Mouse (Mus musculus) MEL (cell line): ENCODE results near the gene Slc1a1.

Experiments
- BHLHE40 ChIP-seq: IDR thresholded peaks from 2 replicates; pipeline ENCODE4 v1.6.1; 2012; ENCODE audit warnings: low read depth, mild to moderate bottlenecking, inconsistent platforms, low read length, improper control_type of control experiment, borderline replicate concordance
- CTCF ChIP-seq, 3 experiments: IDR thresholded peaks in 2 of 3; conservative IDR thresholded peaks in 1 of 3; 2 replicates each; pipeline ENCODE4 v1.5.1; 2011 to 2012; ENCODE audit warnings: low read length in 3 of 3, low read depth in 2 of 3, mild to moderate bottlenecking in 2 of 3, improper control_type of control experiment in 1 of 3, inconsistent platforms in 1 of 3, mixed read lengths in 1 of 3, moderate library complexity in 1 of 3; ENCODE audit not compliant: control insufficient read depth in 1 of 3, insufficient read depth in 1 of 3, poor library complexity in 1 of 3, severe bottlenecking in 1 of 3
- EP300 ChIP-seq, 2 experiments: IDR thresholded peaks; 2 replicates each; pipeline ENCODE4 v1.6.1; 2011; ENCODE audit warnings: improper control_type of control experiment in 2 of 2, low read length in 2 of 2, low read depth in 1 of 2, mild to moderate bottlenecking in 1 of 2
- GATA1 ChIP-seq: IDR thresholded peaks from 2 replicates; pipeline ENCODE4 v1.6.1; 2011; ENCODE audit warnings: low read depth, low read length, improper control_type of control experiment
- MXI1 ChIP-seq: IDR thresholded peaks from 2 replicates; pipeline ENCODE4 v1.6.1; 2011; ENCODE audit warnings: mild to moderate bottlenecking, low read depth, low read length, improper control_type of control experiment
- NRF1 ChIP-seq: IDR thresholded peaks from 2 replicates; pipeline ENCODE4 v1.6.1; 2014; ENCODE audit warnings: low read depth, mild to moderate bottlenecking, inconsistent platforms, low read length, improper control_type of control experiment, moderate library complexity; ENCODE audit not compliant: poor library complexity, insufficient read depth, severe bottlenecking
- POLR2A ChIP-seq, 2 experiments: IDR thresholded peaks; 2 replicates each; pipeline ENCODE4 v1.6.1; 2011 to 2012; ENCODE audit warnings: low read length in 2 of 2, mild to moderate bottlenecking in 2 of 2, control low read depth in 1 of 2, improper control_type of control experiment in 1 of 2, low read depth in 1 of 2, moderate library complexity in 1 of 2; ENCODE audit not compliant: control insufficient read depth in 1 of 2, insufficient read depth in 1 of 2, poor library complexity in 1 of 2
- POLR2AphosphoS2 ChIP-seq: IDR thresholded peaks from 2 replicates; pipeline ENCODE4 v1.6.1; 2011; ENCODE audit warnings: low read length, improper control_type of control experiment
- RAD21 ChIP-seq: IDR thresholded peaks from 2 replicates; pipeline ENCODE4 v1.6.1; 2011; ENCODE audit warnings: mild to moderate bottlenecking, low read depth, low read length, improper control_type of control experiment
- RCOR1 ChIP-seq: IDR thresholded peaks from 2 replicates; pipeline ENCODE4 v1.6.1; 2012; ENCODE audit warnings: low read depth, mild to moderate bottlenecking, inconsistent platforms, low read length, improper control_type of control experiment
- ZKSCAN1 ChIP-seq: IDR thresholded peaks from 2 replicates; pipeline ENCODE4 v1.6.1; 2012; ENCODE audit warnings: low read depth, mild to moderate bottlenecking, inconsistent platforms, low read length, improper control_type of control experiment, moderate library complexity
- ZMIZ1 ChIP-seq: IDR thresholded peaks from 2 replicates; pipeline ENCODE4 v1.6.1; 2012; ENCODE audit warnings: low read depth, mild to moderate bottlenecking, inconsistent platforms, low read length, improper control_type of control experiment, moderate library complexity
- ZNF384 ChIP-seq: IDR thresholded peaks from 2 replicates; pipeline ENCODE4 v1.6.1; 2012; ENCODE audit warnings: low read depth, mild to moderate bottlenecking, inconsistent platforms, low read length, improper control_type of control experiment

DNA sequence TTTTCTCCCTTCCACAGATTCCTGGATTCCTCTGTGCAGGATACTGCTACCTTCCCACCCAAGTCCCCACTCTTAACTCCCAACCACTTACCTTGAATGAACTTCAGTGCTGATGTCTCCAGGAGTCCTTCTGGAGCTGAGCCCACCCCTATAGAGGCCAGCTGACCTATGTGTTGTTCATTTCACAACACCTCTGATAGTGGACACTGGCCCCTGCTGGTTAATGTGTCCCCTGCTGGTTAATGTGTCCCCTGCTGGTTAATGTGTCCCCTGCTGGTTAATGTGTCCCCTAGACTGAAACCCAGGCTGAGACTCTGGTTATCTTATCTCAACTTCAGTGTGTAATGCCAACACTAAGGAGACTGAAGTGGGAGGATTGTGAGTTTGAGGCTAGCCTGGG is 94.2 kb downstream of the Slc1a1 start:
- TF ChIP-seq ZMIZ1 (no peak), RAD21 (no peak), POLR2A (IDR thresholded peaks at IDR 0.05; ENCODE audit: control insufficient read depth in 1 of 2, insufficient read depth in 1 of 2, low read depth in 1 of 2, low read length in 2 of 2, poor library complexity in 1 of 2) (no peak), CTCF (IDR thresholded peaks at IDR 0.05 in 2 of 3, conservative IDR thresholded peaks at IDR 0.05 in 1 of 3; ENCODE audit: control insufficient read depth in 1 of 3, insufficient read depth in 1 of 3, low read depth in 2 of 3, low read length in 3 of 3, poor library complexity in 1 of 3, severe bottlenecking in 1 of 3) (no peak), NRF1 (no peak), MXI1 (no peak), ZNF384 (no peak), RCOR1 (no peak), ZKSCAN1 (no peak), BHLHE40 (no peak), EP300 (IDR thresholded peaks at IDR 0.05; ENCODE audit: low read depth in 1 of 2, low read length in 2 of 2) (no peak), POLR2AphosphoS2 (no peak), GATA1 (no peak)
